Mouse (Mus musculus) CD4-positive, CD25-positive, alpha-beta regulatory T cell, adult 4 months (primary cell): Measurements from ENCODE around the gene Ssh1. TPM values are rescaled to one million over a fixed set of nuclear protein-coding genes. Genes with fewer than 3 reads are reported as not detected.

ENCODE experiments used
- ATAC-seq: one replicate; pipeline ENCODE4 v1.8.0; 2017
- polyA plus RNA-seq, 2 experiments: library from polyadenylated mRNA; unstranded; fragments of 100-300 nt; shearing (Covaris generic); gene quantifications; one replicate each; pipeline ENCODE4 v1.2.1; 2017

Gene Ssh1
- polyA plus RNA-seq, 2 experiments from 2014 or later, result 13.0 to 14.6 TPM

DNA sequence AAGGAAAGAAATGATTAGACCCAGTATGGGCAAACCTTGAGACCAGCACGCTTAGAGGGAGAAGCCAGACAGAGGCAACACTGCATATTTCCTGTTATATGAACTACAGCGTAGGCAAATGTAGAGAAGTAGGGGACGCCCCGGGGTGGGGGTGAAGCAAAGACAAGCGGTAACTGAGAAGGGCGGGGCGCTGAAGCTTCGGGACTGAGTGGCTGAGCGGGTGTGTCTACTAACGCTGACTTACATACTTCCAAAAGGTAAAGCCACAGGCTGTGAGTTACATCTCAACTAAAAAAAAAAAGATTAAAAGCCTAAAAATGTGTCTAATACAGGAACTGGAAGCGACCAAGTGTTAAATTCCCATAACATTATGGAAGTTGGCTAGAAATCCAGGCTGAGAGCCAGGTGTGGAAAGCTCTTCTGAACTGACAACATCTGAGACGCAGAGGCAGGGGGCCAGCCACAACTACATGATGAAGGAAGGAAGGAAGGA is 1.3 kb downstream of the Ssh1 start:
- peak; percentile 96 for ATAC-seq

DNA sequence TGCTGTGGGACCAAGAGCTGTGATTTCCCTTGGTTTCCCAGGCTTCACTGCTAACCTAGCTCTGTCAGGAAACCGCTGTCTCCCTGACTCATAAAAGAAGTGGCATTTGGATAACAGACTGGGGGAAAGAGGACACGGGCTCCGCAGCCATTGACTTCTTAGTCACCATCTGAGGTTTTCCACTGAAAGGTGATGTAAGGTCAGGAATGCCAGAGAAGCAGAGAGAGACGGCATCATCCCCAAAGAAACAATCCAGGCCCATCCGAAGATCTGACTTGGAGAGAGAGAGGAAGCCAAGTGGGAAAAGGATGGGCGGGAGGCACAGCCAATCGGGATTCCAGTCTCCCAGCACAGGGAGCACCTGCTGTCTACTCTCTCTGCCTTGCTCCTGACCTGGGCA is 2.6 kb downstream of the Ssh1 start:
- no peak for ATAC-seq

DNA sequence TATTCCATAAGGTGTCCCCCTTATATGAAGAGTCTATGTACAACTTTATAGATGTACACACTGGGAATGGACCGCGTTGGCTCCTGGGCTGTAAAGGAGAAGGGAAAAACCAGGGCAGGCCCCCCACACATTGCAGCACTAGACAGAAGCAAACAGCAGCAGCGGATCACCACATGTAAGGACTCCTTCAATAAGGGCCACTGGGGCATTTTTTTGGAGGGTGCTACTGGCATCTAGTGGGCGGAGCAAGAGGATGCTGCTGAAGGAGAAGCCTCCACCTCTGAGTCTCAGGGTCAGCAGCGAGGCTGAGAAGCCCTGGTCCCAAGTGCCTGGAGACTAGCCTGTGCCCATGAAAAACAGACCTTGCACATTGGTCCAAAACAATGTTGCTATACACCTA is 3.1 kb downstream of the Ssh1 start:
- no peak for ATAC-seq

DNA sequence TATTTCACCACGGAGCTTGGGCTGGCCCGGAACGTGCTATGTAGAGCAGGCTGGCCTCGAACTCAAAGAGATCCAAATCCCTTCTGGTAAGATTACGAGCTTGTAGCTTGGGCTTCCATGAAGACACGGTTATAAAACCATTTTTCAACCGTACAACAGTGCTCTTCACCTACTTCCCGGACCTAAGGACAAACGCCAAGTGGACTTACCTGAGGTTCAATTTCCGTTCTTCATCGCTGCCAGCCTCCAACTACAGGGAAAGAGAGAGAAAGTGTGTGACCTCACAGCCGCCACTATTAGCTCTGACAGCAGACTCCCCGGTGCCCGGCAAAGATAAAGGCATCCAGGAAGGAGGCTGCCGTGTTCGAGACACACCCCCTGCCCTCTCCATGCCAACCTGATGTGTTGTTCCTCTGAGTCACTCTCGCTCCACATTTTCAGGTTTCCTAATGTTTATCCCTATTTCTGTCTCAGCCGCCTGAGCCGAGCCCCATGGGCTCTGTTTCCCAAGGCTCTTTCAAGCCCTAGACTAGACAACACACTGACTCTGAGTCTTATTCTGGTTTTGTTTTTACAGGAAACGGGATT is 4.2 kb downstream of the Ssh1 start:
- no peak for ATAC-seq

DNA sequence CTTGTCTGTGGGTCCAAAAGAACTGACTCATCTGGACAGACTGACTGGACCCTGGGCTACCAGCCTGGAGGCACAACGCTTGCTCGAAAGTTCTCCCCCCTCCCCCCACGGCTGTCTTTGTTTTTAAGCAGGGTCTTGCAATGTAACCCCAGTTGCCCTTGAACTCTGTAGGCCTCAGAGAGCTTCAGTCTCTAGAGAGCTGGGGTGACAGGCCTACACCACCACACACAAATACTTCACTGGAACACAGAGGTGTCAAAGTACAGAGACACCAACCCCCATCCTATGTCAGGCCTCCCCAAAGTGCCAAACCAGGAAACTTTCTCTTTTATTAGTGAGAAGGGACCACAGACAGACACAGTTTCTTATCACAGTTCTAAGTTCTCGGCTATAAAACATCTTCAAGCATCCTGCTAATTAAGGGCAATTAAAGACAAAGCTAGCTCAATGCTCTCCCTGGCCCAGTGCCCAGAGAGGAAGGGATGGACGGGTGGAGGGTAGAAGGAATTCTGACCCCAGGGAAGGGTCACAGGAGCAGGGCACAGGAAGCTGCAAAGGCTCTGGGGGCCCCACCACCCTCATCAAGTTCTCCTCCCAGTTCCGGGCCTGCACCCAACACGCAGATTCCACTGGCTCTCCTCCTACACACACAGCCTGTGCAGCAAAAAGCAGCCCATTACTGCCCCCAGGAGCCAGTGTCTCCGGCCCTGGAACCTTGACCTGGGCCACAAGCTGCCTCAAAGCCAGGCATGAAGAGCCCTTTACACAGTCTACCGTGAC is 7.3 kb downstream of the Ssh1 start:
- ATAC-seq, result peak; percentile 51

DNA sequence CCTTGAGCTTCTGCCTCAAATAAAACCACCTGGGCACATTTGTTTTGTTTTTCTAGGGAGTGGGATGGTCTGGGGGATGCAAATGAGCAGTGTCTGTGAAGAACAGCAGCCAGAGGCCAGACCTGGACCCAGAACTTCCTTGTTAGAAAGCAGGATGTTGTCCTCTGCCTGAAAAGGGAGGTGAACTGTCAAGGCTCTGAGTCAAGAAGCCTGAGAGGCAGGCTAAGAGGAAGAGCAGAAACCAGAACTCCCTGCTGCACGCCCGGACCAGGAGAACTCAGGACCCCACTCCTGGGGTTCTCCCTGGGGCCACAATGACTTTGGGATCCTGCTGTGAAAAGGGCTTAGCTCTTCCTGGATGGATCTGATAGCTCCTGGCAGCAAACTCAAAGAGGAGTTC is 8.0 kb downstream of the Ssh1 start:
- ATAC-seq, result peak; percentile 65

GRCm38 (mm10) chr5:113984025-113984740 is 9.5 kb downstream of the Ssh1 start:
- no peak for ATAC-seq

- no peak for ATAC-seq
Observed at GRCm38 (mm10) chr5:113983541-113983940, 10.2 kb downstream of the Ssh1 start.

- no peak for ATAC-seq
Observed at GRCm38 (mm10) chr5:113981843-113982242, 11.9 kb downstream of the Ssh1 start.

DNA sequence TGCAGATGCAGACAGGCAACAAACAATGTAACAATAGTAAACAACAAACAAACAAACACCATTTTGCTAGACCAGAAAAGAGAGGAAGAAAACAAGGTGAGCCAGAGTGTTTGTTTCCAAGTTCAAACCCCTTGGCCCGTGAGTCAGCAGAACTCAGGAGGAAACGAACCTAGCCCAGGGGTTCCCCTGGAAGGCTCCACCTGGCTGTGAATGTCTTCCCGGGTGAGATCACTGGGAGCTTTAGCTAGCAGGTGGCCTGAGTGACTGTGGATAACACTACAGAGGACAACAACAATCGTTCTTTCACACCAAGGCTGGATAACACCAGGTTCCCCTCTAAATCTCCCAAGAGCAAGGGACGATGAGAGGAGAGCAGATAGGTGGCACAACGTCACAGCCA is 12.5 kb downstream of the Ssh1 start:
- ATAC-seq, result no peak

DNA sequence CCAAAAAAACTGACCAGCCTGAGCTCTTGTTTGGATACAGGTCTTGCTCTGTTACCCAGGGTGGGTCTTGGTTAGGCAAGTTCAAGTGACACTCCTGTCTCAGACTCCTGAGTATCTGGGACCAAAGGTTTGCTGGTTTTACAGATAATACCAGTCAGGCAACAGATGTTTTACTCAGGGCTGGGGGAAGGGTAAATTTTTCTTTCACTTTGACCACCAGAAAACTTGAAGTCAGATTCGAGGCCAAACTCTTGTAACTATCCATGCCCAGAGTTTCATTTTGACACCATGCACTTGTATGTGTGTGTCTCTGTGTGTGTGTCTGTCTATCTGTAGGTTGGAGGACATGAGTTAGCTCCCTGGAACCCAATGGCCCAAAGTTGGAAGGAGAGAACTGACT is 13.2 kb downstream of the Ssh1 start:
- no peak for ATAC-seq

GRCm38 (mm10) chr5:113977309-113977708 is 16.4 kb downstream of the Ssh1 start:
- ATAC-seq, result no peak

DNA sequence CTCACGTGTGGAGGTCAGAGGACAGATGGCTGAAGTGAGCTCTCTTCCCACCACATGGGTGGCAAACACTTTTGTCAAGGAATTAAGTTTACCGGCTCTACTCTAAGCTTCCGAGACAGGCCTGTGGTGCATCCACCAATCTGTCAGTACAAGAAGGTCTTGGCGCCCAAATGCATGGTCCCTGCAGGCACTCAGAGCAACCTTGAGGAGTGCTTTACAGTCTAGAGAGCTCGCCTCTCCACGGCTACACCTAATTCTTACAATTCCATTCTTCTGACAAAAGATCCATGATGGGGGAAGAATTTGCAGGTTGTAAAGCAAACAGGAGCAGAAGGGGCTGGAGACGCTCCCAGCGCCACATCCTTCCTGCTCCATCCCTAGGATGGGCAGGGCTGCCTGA is 17.1 kb downstream of the Ssh1 start:
- ATAC-seq, result no peak

- no peak for ATAC-seq
Observed at GRCm38 (mm10) chr5:113975538-113976215, 18.0 kb downstream of the Ssh1 start.

GRCm38 (mm10) chr5:113974576-113974975 is 19.1 kb downstream of the Ssh1 start:
- no peak for ATAC-seq

- no peak for ATAC-seq
Observed at GRCm38 (mm10) chr5:113973790-113974189, 19.9 kb downstream of the Ssh1 start.

- ATAC-seq, result no peak
Observed at GRCm38 (mm10) chr5:113972589-113973515, 20.8 kb downstream of the Ssh1 start.

- no peak for ATAC-seq
Observed at GRCm38 (mm10) chr5:113971434-113971960, 22.2 kb downstream of the Ssh1 start.

GRCm38 (mm10) chr5:113968371-113968770 is 25.3 kb downstream of the Ssh1 start:
- ATAC-seq, result no peak

DNA sequence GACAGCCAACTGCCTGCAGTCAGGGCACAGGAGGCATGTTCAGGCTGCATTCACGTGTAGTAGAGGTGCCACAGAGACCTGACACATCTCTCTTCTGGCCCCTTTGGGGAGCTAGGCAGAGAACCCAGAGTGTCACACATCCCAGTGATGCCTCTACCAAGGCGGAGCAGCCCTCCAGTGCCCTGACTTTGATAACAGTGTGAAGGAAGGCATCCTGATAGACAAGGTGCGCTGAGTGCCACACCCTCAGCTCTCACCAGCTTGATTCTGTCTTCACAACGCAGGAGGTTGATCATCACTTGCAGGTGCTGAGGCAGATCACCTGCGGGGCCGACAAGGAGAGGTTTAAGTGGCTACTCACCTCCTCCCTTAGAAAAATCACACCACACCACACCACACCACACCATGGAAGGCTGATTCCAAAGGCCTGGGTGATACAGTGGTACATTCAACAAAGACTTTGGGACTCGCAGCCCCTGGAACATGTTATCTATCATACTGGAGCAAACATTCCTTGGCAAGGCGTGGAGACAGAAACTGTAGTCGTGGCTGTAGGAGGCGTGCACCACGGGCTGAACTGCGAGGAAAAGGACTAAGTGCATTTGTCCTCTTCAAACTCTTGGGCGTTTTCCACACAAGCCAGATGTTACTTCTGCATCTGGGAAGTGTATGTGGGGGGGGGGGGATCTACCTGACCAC is 27.1 kb downstream of the Ssh1 start:
- no peak for ATAC-seq

- ATAC-seq, result no peak
Observed at GRCm38 (mm10) chr5:113965659-113966185, 28.0 kb downstream of the Ssh1 start.
